Mouse (Mus musculus): ENCODE measurements around the gene Dock7.
A peak's percentile ranks its signal among the peaks of the same experiment; 100 is the strongest.
"Not testable (repeated sequence)": the region's sequence is repeated elsewhere in the genome, so short reads cannot be mapped to it uniquely, and the experiment has no call there.

Gene Dock7

GRCm38 (mm10) chr4:99005574-99005973 is 115.1 kb downstream of the Dock7 start:
- DNase-seq (ENCODE audit: low spot score), result no peak

DNA sequence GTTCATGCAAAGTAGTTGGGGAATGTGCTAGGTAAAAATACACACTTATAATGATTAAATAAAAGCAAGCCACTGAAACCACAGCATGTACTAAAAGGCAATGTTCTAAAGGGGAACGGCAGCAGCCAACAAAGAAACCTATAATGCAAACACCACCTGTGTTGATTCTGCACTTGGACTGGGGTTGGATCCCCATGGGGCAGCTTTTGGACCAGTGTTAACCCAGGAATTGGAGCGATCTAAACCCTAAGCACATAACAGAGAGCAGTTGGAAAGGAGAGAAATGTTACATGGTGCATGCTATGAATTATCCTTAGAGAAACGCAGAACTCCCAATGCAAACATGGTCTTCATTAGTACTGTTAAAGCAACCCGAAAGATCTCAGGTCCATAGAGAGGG is 127.2 kb downstream of the Dock7 start:
- no peak for DNase-seq (ENCODE audit: low spot score)

GRCm38 (mm10) chr4:98984701-98985100 is 136.0 kb downstream of the Dock7 start:
- no peak for DNase-seq (ENCODE audit: low spot score)

GRCm38 (mm10) chr4:98979976-98980375 is 140.7 kb downstream of the Dock7 start:
- not testable (repeated sequence) for DNase-seq (ENCODE audit: low spot score)

- no peak for DNase-seq (ENCODE audit: low spot score)
These were observed 142.0 kb downstream of the Dock7 start for GRCm38 (mm10) chr4:98978693-98979092.

- not testable (repeated sequence) for DNase-seq (ENCODE audit: low spot score)
These were observed 142.4 kb downstream of the Dock7 start for GRCm38 (mm10) chr4:98978288-98978687.

- no peak for DNase-seq (ENCODE audit: low spot score)
These were observed 145.0 kb downstream of the Dock7 start for GRCm38 (mm10) chr4:98975741-98976140.

DNA sequence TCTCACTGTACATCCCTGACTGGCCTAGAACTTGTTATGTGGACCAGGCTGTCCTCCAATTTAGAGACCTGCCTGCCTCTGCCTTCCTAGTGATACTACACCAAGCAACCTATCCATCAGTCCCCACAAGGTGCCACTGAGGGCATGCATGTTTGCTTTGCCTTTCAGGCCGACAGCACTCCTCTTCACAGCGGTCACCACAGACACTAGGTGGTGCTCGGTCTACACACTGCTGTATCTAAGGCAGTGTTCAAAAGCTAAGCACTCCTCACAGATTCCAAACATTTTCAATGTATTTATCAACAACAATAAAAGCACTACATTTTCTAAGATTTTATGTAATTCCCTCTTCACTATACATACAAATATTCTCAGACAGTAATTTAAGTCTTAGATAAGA is 150.8 kb downstream of the Dock7 start:
- DNase-seq (ENCODE audit: low spot score), result no peak

DNA sequence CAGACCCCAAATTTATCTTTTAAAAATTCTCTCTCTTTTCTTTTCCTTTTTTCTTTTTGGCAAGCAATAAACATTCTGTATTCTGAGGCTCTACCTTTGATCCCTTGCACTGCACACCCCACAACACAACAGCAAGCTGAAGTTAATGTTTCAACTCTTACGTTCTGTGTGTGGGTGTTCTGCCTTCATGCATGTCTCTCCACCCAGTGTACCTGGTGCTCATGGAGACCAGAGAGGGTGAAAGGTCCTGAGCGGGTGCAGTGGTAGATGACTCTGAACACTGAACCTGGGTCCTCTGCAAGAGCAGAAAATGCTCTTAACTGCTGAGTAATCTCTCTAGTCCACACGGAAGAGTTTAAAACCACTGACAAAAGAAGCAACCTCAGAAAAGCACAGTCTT is 160.5 kb downstream of the Dock7 start:
- no peak for DNase-seq (ENCODE audit: low spot score)

DNA sequence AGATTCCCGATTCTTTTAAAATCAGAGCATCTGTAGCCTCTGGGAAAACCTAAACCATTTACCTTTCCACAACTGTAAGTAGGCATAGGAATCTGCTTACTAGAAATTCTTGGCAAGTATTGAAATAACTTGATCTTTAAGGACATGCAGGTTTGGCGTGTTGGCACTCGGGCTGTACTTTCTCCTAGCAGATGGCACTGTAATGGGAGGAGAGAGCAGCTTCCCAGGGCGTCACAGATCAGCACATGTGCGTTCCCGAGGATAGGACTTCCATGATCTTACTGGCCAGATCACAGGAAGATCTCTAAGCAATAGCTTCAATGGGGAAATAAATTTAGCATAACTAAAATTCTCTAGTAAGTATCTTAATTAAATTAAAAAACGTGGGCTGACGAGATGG is 164.7 kb downstream of the Dock7 start:
- DNase-seq (ENCODE audit: low spot score), result no peak

- no peak for DNase-seq (ENCODE audit: low spot score)
These were observed 170.2 kb downstream of the Dock7 start for GRCm38 (mm10) chr4:98950563-98950962.

DNA sequence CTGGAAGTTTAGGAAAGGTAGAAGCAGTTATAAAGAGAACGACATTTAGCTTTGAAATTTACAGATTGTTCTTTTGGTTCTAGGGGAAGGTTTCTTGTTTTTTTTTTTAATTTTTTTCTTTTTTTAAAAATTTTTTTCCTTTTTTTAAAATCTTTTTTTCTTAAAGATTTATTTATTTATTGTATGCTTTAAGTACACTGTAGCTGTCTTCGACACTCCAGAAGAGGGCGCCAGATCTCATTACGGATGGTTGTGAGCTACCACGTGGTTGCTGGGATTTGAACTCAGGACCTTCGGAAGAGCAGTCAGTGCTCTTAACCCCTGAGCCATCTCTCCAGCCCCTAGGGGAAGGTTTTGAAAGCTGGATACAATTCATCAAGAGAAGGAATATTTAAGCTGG is 182.5 kb downstream of the Dock7 start:
- not testable (repeated sequence) for DNase-seq (ENCODE audit: low spot score)

DNA sequence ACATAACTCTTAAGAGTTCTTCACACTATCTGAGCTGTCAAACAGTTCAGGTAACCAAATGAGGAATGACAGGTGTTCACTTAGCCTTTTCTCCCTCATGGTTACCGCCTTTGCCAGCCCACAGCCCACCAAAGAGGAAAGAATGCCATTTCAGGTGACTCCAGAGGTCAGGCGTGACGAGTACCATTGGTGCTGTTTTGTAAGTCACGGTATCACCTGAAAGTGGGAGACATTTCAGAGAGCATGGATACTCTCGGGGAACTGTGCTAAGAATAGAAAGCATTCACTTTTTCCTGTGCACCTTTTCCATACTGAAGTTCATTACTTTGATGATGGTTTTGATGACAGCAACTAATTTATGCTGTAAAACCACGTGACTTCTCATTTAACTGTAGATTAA is 184.7 kb downstream of the Dock7 start:
- no peak for DNase-seq (ENCODE audit: low spot score)

DNA sequence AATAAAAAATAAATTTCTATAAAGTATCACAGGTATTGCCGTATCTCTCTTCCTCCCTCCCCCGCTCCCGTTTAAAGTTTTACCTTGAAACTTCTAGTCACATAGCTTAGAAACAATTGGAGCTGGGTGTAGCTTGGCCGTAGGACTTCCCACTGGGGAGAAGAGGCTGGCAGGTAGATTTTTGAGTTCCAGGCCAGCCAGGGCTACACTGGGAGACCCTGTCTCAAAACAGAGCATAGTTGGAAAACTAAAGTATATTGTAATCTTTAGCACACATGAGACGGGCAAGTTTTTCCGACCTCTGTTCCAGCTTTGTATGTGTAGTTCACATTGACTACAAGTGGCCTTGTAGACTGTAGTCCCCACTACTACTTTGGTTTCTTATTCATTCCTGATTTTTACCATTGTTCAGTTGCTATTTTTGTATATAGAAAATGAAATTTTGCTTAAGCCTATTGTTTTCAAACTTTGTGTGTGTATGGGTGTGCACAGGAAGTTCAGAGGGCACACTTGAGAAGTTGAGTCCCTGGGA is 195.4 kb downstream of the Dock7 start:
- DNase-seq (ENCODE audit: low spot score), result no peak

DNA sequence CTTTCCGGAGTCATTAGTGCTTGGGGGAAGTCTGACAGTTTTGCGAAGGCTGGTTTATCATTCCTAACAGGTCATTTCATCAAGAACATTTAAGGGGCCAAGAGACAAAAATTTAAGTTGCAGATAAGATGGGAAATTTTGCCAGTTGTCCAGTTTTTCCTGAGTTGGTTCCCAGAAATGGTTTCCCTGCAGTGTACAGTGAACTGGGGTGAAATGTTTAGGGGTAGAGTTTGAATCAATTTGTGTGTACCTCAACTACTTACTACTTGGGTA is 195.9 kb downstream of the Dock7 start:
- no peak for DNase-seq (ENCODE audit: low spot score)

- no peak for DNase-seq (ENCODE audit: low spot score)
These were observed 196.4 kb downstream of the Dock7 start for GRCm38 (mm10) chr4:98924071-98924905.

DNA sequence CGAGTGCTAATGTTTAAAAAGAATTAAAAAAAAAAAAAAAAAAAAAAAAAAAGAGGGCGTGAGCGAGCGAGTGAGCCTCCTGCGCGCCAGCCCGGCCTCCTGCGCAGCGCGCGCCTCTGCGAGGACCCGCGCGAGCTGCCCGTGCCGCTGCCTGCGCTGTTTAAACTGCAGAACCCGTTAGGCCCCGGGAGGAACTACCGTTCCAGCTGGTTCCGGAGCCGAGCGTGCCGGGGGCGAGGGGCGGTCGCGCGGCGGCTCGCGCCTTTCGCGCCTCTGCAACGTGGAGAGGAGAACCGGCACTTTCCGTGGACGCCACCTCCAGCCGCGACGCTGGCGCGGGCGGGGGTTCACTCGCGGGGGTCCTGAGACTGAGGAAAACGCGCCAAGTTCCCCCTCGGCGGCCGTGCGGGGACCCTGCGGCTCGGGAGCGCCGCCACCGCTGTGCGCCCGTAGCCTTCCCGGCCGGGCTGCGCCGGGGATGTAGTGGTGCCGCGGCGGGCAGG is 197.1 kb downstream of the Dock7 start, which contains the start of gene Usp1:
TSS of gene Usp1 (plus strand) at position 243 of the 503 bp plus-strand sequence.
- DNase-seq (ENCODE audit: low spot score), result peak; percentile 84

GRCm38 (mm10) chr4:98922643-98923567 is 197.8 kb downstream of the Dock7 start:
- DNase-seq (ENCODE audit: low spot score), result peak; percentile 91

DNA sequence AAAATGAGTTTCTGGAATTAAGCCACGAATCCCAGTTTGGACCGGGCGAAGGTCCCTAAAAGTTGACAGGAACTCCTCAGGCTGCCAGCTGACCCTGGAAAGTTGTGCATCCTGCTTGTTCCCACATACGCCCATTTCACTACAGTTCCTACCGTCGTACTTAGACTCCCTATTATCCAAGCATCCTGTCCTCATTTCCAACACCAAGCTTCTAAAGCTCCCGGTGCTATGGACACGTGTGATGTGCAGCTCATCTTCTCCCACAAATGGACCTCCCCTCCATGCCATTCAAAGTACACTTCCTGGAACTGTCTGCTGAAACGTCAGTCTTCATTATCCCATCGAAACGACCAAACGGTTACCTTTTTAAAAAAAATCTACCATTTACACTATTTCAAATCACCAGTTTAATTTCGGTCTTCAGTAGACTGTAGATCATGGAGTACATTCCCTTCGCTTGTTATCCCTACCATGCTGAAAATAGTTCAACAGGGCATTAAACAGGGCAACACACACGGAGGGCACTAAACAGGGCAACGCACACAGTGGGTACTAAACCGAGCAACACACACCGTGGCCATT is 198.6 kb downstream of the Dock7 start:
- no peak for DNase-seq (ENCODE audit: low spot score)

- DNase-seq (ENCODE audit: low spot score), result no peak
These were observed 199.8 kb downstream of the Dock7 start for GRCm38 (mm10) chr4:98920896-98921295.

DNA sequence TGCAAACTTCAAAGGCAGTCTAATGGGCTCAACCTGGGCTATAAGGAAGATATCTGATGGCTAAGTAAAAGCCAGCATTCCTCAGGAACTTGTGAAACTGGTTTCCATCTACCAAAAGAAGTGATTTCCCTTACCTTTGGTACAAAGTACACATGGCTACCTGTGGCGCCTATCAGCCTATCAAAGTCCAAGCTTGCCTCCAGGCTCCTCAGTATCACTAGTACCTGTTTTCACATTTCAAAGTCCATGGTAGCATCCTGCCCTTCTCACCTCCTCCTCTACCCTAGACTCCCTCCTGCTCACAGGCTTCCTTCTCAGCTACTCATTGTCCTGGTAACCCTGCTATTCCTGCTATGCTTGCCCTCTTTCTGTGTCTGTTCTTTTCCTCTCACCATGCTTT is 202.5 kb downstream of the Dock7 start:
- DNase-seq (ENCODE audit: low spot score), result no peak

DNA sequence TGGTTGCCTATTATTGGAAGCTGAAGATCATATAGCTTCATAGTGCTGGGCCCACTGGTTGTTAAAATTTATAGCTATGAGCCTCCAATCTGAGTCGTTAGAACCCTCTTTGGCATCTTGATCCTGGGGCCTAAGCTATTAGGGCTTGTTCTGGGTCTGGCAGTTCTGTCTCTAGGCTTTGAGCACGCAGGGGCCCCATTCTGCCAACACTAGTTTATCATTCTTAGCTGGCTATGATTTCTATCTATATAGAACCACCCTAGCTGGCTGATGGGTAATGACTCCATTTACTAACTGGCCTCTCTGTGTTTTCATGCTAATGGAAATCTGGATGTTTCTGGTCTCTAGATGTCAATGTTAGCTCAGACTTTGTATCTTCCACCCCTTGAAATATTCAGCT is 203.0 kb downstream of the Dock7 start:
- DNase-seq (ENCODE audit: low spot score), result no peak

Measured in testis, postnatal 10 days (tissue).